Mouse (Mus musculus) urinary bladder, adult 18-20 months (tissue): ENCODE data around the gene A1cf.

ENCODE experiments used
- DNase-seq, 2 experiments: peaks; one replicate each; pipeline ENCODE4 v3.0.0; 2022; ENCODE audit warnings: low spot score in 2 of 2, mixed read lengths in 2 of 2

A1cf gene

DNA sequence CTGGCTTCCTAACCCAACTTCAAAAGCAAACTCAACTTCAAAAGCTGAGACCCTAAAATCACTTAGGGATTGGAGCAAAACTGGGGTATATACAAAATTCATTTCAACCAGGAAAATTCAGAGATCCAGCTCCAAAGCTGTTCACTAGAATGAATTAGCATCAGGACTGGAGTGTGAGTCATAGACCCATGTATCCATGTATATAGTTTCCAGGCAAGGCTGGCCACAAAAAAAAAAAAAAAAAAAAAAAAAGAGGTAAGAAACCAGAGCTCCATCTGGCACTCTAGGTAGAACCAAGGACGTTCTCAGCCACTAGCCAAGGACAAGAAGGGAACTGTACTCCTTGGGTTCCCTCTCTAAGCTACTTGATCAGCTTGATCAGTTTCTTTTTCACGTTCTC, 85.2 kb downstream of the A1cf start:
- no peak for DNase-seq

DNA sequence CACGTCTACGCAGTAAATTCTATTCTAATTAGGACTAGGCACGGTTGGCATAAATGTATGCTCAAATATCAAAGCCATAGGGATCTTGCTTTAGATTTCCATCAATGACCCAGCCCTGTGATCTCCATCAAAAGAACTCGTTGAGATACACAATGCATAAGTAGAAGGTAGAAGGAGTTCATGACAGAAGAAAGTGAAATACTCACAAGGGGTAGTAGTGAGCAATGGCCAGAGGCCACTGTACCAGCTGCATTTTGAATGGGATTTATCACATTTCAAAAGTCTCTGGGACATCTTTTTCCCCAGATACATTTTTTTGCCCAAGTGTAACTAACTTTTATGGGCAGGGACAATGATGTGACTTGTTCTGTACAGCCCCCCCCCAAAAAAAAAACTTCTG, 85.7 kb downstream of the A1cf start:
- no peak for DNase-seq

DNA sequence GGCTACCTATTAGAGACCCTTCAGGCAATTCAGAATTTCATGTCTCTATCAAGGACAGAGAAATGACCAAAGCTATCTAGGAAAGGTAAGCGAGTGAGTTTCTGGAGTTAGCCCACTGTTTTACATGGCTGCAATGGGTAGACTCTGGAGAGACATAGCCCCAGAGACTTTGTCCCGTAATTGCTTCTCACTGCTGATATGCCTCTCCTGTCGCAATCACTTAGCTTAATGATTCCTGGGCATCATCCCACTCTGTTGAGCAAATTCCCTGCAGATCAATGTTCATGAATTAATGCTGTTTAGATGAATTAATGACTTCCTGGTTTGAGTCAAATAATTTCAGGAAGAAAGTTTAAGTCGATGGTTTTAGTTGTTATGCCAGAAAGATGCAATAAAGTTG, 86.1 kb downstream of the A1cf start:
- DNase-seq, result no peak

DNA sequence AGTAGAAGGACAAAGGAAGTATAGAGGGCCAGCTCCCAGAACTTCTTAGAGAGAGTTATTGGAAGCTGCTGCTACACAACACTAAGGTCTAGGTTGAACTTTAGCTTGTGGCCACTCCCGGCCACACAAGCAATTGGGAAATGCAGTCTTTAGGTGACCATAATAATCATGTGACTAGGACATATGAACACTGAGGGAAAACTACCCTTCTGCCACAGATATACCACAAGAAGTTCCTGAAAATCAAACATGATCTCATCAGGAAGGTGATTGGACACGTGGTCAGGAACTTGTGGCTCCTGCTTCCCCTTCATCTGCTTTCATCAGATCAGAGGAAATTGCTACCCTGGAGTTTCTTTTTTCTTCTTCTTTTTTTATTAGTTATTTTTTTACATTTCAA, 87.8 kb downstream of the A1cf start:
- DNase-seq, result no peak

DNA sequence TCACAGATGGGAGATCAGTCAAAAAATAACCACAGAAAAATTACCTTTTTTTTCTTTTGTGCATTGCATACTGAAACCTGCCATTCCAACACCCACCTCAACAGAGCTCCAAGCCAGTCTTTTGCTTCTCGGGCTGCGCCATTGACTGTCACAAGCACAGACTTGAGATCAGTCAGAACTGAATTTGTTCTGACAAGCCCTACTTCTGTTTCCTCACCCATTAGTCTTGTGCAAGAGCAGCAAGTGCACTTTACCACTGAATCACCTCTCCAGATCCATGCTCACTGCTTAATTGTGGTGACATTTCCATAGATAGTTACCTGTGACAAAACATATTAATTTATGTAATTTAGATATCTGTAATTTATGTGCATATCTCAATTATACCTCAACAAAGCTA, 91.9 kb downstream of the A1cf start:
- no peak for DNase-seq

DNA sequence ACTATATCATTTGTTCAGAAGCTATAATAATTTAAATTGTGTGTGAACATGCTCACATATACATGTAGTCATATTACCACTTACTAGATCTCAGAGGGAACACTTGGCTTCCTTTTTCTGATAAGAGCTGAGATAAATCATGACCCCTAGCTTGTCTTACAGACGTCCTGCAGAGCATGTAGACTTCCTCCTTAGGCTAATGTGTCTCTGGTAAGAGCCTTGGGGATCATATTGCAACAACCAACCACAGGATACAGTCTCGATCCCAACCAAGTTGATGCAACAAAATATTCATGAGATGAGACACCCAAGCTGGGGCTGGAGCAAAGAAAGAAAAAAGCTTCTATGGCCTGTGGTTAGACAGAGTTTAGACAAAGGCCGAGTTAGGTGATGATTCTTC, 94.6 kb downstream of the A1cf start:
- DNase-seq, result no peak

DNA sequence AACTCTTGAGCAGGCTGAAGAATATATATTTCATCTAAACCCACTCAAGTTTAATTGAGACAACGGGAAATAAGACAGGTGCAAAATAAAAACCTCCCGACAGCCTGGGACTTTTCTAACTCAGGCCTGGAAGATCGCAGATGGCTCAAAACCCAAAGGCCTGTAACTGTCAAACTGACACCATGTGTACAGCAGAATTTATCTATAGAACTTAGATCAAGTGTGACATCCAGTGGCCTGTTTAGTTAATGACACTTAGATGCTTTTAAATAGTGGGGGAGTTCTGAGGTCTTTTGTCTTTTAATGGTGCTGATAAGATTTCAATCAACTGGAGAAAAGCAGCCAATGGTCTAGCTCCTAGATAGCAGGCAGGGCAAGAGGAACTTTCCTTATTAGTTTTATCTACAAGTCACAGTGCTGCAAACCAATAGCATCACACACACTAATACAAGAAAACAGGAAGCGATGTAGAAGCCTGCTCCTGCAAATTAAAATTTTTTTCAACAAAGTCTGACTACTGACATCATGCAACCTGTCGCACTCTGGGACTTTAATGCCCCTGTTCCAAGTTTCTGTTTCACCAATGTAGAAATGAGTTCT, 99.5 kb downstream of the A1cf start:
- no peak for DNase-seq

DNA sequence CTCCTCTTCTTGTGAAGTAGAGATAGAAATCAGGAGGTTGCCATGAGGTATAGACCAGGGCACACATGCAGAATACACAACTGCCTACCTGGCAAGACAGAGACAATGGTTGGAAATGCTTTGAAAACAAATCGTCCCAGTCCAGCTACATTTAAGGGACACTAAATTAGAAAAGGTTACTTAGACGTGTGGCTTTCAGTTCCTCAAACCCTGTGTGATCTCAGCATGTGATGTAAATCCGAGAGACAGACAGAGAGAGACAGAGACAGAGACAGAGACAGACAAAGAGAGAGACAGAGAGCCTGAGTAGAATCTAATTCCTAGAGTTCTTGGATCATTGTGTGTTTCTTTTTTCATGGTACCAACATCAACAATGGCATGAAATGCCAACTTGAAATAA, 102.8 kb downstream of the A1cf start:
- DNase-seq, result no peak

DNA sequence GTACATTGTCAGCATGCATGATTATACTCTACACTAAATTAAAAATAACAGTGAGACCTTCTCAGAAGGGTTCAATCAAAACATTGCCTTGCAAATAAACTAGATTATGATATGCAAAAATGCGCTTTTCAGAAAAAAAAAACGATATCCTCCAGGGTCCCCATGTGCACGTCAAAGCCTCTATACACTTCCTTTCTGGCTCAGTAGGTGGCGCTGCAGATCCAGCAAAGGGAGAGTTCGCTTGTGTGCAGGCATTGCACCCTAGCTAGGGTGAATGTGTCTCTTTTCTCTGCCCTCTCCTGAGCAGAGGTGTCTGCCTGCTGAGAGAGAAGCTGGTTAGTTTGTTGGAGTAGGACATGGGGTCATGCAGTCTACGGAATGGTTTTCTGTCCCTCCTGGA, 103.4 kb downstream of the A1cf start:
- peak; percentile 52 to 61 for DNase-seq

DNA sequence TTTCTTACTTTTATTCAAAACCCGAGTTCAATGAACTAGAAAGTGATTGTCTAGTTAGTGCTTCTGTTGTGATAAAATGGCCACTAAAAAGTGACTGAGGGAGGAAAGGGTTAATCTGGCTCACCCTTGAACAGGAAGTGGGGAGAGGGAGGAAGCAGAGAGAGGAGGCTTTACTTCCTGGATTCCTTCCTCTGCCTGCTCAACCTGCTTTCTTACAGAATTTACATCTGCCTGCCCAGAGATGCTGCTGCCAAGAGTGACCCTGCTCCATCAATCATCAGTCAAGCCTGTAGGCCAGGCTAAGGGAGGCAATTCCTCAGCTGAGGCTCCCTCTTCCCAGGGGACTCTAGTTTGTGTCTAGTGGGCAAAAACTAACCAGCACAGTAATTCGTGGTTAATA, 107.3 kb downstream of the A1cf start:
- no peak for DNase-seq

DNA sequence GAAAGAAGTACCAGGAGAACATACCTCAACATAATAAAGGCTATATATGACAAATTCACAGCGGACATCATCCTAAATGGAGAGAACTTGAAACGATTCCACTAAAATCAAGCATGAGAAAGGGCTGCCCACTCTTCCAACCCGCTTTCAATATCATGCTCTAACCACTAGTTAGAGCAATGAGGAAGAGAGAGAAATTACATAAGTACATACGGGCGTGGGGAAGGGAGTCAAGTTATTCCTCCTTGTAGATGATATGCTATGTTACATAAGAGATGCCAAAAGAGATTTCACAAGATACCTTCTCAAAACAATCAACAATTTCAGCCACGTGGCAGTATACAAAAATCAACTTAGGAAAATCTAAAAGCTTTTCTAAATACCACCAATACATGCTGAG, 122.5 kb downstream of the A1cf start:
- DNase-seq, result no peak

DNA sequence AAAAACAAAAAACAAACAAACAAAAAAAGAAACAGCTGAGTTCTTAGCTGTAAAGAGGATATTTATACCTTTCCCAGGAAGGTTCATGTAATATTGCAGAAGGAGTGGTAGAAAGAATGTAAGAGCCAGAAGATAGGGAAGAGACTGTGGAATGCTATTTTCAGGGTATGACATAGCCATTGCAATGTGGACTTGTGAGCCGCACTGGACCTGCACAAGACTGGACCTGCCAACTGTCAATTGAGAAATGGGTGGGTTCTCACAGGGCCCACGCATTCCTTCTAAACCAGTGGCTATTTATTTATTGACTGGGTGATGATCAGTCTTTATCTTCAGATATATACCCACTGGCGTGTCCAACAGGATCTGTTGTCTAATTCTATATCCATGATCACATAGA, 128.4 kb downstream of the A1cf start:
- DNase-seq, result no peak
